Mouse (Mus musculus): ENCODE data around the gene Nol9. TPM values are rescaled to one million over a fixed set of nuclear protein-coding genes. Genes with fewer than 3 reads are reported as not detected.

Nol9 gene
- polyA plus RNA-seq, 1 experiment from 2014 or later: 20.5 TPM

DNA sequence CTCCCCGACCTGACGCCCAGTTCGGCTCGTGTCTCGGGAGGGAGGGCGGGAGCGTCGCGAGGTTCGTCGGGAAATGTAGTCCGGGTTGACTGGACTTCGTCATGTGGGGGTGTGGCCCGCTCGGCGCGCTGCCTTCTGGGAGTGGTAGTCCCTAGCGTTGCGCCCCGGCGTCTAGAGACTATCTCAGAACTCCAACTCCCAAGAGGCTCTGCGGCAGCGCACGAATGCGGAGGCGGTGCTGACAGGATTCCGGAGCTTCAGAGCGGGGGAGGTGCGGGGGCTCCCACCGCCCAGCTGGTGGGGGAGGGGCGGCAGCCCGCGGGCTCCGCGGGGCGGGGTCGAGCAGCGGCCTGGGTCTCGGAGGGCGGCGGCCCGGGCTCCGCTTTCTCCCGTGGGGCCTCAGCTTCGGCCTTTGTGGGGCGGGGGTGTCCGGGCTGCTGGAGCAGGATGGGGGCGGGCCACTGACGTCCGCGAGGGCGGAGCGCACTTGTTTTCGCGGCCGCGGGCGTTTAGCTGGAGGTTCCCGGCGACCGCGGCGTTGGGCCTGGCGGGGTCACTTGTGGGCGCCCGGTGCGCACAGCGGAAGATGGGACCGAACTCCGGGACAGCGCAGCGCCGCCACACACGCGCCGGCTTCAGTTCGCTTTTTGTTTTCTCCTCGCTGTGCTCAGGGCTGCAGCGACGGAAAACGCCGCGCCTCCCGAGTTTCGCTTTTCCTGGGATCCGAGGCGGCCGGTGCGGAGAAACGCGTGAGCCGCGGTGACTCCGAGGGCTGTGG lies 42.8 kb upstream of the Nol9 start, which contains the start of gene Phf13:
Gene Phf13, minus strand, starts transcription at position 86 of the 778 bp plus-strand sequence.
- H3K36me3 ChIP-seq (ENCODE audit: insufficient read depth, low read length): peaks cover 13% of the 10 kb centered on the region
- peaks cover 18% of the 10 kb centered on the region; the same call in 1 of the 2 replicates for H3K4me1 ChIP-seq (replicated peaks; ENCODE audit: insufficient read depth, low read length)
- H3K9me3 ChIP-seq (replicated peaks; ENCODE audit: low read length): no peaks in the 10 kb centered on the region
- peak within 1 kb of the TSS; percentile 93 for H3K27ac ChIP-seq
- ATAC-seq (replicated peaks; ENCODE audit: low FRiP score, low read depth) (peak; percentile 95), DNase-seq (ENCODE audit: low spot score) (peak; percentile 99)
- peak within 1 kb of the TSS; percentile 88 for H3K4me2 ChIP-seq (ENCODE audit: low read length)
- H3K27me3 ChIP-seq (ENCODE audit: insufficient read depth, low read length): no peaks in the 10 kb centered on the region
- H3K9ac ChIP-seq (ENCODE audit: low read depth, low read length): peak within 1 kb of the TSS; percentile 94
- peak within 1 kb of the TSS; percentile 99 for H3K4me3 ChIP-seq (replicated peaks; ENCODE audit: low read depth, low read length)
- TF ChIP-seq CTCF (IDR thresholded peaks at IDR 0.05; ENCODE audit: low read depth): no peak
- under 1% methylated on average over 94 of the region's 94 CpGs for WGBS

GRCm38 (mm10) chr4:151996951-151997222 lies 42.2 kb upstream of the Nol9 start:
- Histone ChIP-seq H3K4me3 (replicated peaks; ENCODE audit: low read depth, low read length) (peak overlapping the region; percentile 99), H3K27ac (peak overlapping the region; percentile 93), H3K4me2 (ENCODE audit: low read length) (peak overlapping the region; percentile 88), H3K27me3 (ENCODE audit: insufficient read depth, low read length) (no peaks in the 10 kb centered on the region), H3K9me3 (replicated peaks; ENCODE audit: low read length) (no peaks in the 10 kb centered on the region), H3K4me1 (replicated peaks; ENCODE audit: insufficient read depth, low read length) (peaks cover 18% of the 10 kb centered on the region; the same call in 1 of the 2 replicates), H3K36me3 (ENCODE audit: insufficient read depth, low read length) (peaks cover 8% of the 10 kb centered on the region), H3K9ac (ENCODE audit: low read depth, low read length) (peak overlapping the region; percentile 82)
- 3% methylated on average over 13 of the region's 13 CpGs for WGBS
- no peak for DNase-seq (ENCODE audit: low spot score)
- ATAC-seq (replicated peaks; ENCODE audit: low FRiP score, low read depth): no peak
- no peak for TF ChIP-seq CTCF (IDR thresholded peaks at IDR 0.05; ENCODE audit: low read depth)

- H3K9ac ChIP-seq (ENCODE audit: low read depth, low read length): no peak overlapping the region
- no peaks in the 10 kb centered on the region for H3K27me3 ChIP-seq (ENCODE audit: insufficient read depth, low read length)
- peak overlapping the region; percentile 88 for H3K4me2 ChIP-seq (ENCODE audit: low read length)
- H3K4me3 ChIP-seq (replicated peaks; ENCODE audit: low read depth, low read length): peak overlapping the region; percentile 99; the same call in 1 of the 2 replicates
- H3K27ac ChIP-seq: no peak overlapping the region
- DNase-seq (ENCODE audit: low spot score) (no peak), ATAC-seq (replicated peaks; ENCODE audit: low FRiP score, low read depth) (no peak)
- 59% methylated on average over 3 of the region's 3 CpGs for WGBS
- 0 out of 2 replicates have a peak, but pooled peaks cover under 1% of the 10 kb centered on the region for H3K36me3 ChIP-seq (ENCODE audit: insufficient read depth, low read length)
- TF ChIP-seq CTCF (IDR thresholded peaks at IDR 0.05; ENCODE audit: low read depth): no peak
- peaks cover 18% of the 10 kb centered on the region; the same call in 1 of the 2 replicates for H3K4me1 ChIP-seq (replicated peaks; ENCODE audit: insufficient read depth, low read length)
- H3K9me3 ChIP-seq (replicated peaks; ENCODE audit: low read length): no peaks in the 10 kb centered on the region
These were observed 41.4 kb upstream of the Nol9 start for GRCm38 (mm10) chr4:151997701-151998100.

DNA sequence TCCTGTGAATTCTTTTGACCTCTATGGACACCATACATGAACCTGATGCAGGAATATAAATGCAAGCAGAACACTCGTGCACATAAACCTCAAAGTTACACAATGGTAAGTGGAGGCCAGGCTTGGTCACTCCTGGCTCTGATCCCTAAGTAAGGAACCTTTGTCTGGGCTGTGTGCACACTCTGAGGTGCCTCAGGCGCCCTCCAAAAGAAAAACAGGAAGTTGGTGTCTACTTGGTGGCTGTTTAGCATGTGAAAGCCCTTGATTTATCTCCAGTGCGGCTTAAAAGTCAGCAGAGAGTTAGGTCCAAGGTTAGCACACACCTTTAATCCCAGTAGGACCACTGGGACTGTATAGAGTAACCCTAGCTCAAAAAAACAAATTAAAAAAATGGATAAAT lies 39.6 kb upstream of the Nol9 start:
- Histone ChIP-seq H3K27ac (no peak overlapping the region), H3K9ac (ENCODE audit: low read depth, low read length) (no peak overlapping the region), H3K36me3 (ENCODE audit: insufficient read depth, low read length) (no peaks in the 10 kb centered on the region), H3K4me2 (ENCODE audit: low read length) (no peak overlapping the region), H3K9me3 (replicated peaks; ENCODE audit: low read length) (no peaks in the 10 kb centered on the region), H3K4me1 (replicated peaks; ENCODE audit: insufficient read depth, low read length) (0 out of 2 replicates have a peak, but pooled peaks cover 10% of the 10 kb centered on the region), H3K27me3 (ENCODE audit: insufficient read depth, low read length) (no peaks in the 10 kb centered on the region), H3K4me3 (replicated peaks; ENCODE audit: low read depth, low read length) (no peak overlapping the region)
- WGBS: 61% methylated on average over 3 of the region's 3 CpGs
- ATAC-seq (replicated peaks; ENCODE audit: low FRiP score, low read depth) (no peak), DNase-seq (ENCODE audit: low spot score) (no peak)
- TF ChIP-seq CTCF (IDR thresholded peaks at IDR 0.05; ENCODE audit: low read depth): no peak

- no peaks in the 10 kb centered on the region for H3K36me3 ChIP-seq (ENCODE audit: insufficient read depth, low read length)
- 0 out of 2 replicates have a peak, but pooled peaks cover 8% of the 10 kb centered on the region for H3K4me1 ChIP-seq (replicated peaks; ENCODE audit: insufficient read depth, low read length)
- H3K27me3 ChIP-seq (ENCODE audit: insufficient read depth, low read length): no peaks in the 10 kb centered on the region
- no peak overlapping the region for H3K4me3 ChIP-seq (replicated peaks; ENCODE audit: low read depth, low read length)
- H3K4me2 ChIP-seq (ENCODE audit: low read length): no peak overlapping the region
- H3K9me3 ChIP-seq (replicated peaks; ENCODE audit: low read length): no peaks in the 10 kb centered on the region
- ATAC-seq (replicated peaks; ENCODE audit: low FRiP score, low read depth) (no peak), DNase-seq (ENCODE audit: low spot score) (peak; percentile 56)
- WGBS: 12% methylated on average over 4 of the region's 4 CpGs
- H3K27ac ChIP-seq: no peak overlapping the region
- no peak overlapping the region for H3K9ac ChIP-seq (ENCODE audit: low read depth, low read length)
- TF ChIP-seq CTCF (IDR thresholded peaks at IDR 0.05; ENCODE audit: low read depth): no peak
These were observed 38.2 kb upstream of the Nol9 start for GRCm38 (mm10) chr4:152000906-152001305.

GRCm38 (mm10) chr4:152001335-152001734 lies 37.8 kb upstream of the Nol9 start:
- TF ChIP-seq CTCF (IDR thresholded peaks at IDR 0.05; ENCODE audit: low read depth): peak; percentile 51
- no peaks in the 10 kb centered on the region for H3K27me3 ChIP-seq (ENCODE audit: insufficient read depth, low read length)
- ATAC-seq (replicated peaks; ENCODE audit: low FRiP score, low read depth) (no peak), DNase-seq (ENCODE audit: low spot score) (no peak)
- H3K9me3 ChIP-seq (replicated peaks; ENCODE audit: low read length): no peaks in the 10 kb centered on the region
- H3K9ac ChIP-seq (ENCODE audit: low read depth, low read length): no peak overlapping the region
- H3K4me2 ChIP-seq (ENCODE audit: low read length): no peak overlapping the region
- no peak overlapping the region for H3K4me3 ChIP-seq (replicated peaks; ENCODE audit: low read depth, low read length)
- WGBS: 67% methylated on average over 4 of the region's 4 CpGs
- H3K36me3 ChIP-seq (ENCODE audit: insufficient read depth, low read length): no peaks in the 10 kb centered on the region
- H3K27ac ChIP-seq: no peak overlapping the region
- H3K4me1 ChIP-seq (replicated peaks; ENCODE audit: insufficient read depth, low read length): 0 out of 2 replicates have a peak, but pooled peaks cover 8% of the 10 kb centered on the region
